22 mouse cellular contexts compared by ENCODE assay signal in the genomic region with DNA sequence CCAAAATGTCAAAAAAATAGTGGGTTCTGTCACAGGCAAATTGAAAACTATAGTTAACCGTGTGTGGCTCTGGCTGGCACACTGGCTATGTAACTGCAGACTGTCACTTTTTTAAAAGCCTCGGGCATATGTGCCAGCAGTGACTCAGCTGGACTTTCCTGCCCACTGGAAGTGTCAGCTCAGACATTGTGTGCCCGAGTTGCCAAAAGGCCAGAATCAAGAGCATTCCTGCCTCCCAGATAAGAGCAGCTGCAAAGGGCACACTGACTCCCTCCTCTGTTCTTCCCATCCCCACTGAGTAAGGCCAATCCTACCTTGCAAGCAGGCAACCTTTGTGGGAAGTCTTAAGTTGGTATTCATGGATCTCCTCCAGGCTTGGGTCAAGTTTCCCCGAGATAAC. TPM values are rescaled to one million over a fixed set of nuclear protein-coding genes. Genes with fewer than 3 reads are reported as not detected.
DNase-seq lines count a peak whose midpoint lies in the region; TF ChIP-seq lines count a peak whose summit lies in the region.
"Had no signal": no experiment of that assay in that cellular context is flagged by ENCODE, and none has a peak within 500 bp of the region (broad histone marks: within the 10 kb centered on the region; RNA-seq: fewer than 3 reads in every experiment).

No protein-coding gene starts in this region.

- no peaks in the 10 kb centered on the region for H3K27me3 ChIP-seq in myocyte (ENCODE audit: control insufficient read depth, insufficient read depth, insufficient read length)
- H3K27me3 ChIP-seq: embryonic facial prominence, embryonic 13.5 days; forebrain, embryonic 15.5 days; hindbrain, embryonic 13.5 days; limb, embryonic 13.5 days; midbrain, embryonic 12.5 days; neural tube, embryonic 13.5 days had no signal

- no peaks in the 10 kb centered on the region for H3K79me2 ChIP-seq in myocyte (ENCODE audit: control insufficient read depth, insufficient read depth)

- no peaks in the 10 kb centered on the region for H3K36me3 ChIP-seq in myocyte (ENCODE audit: control insufficient read depth, insufficient read depth)
- H3K36me3 ChIP-seq: embryonic facial prominence, embryonic 13.5 days; forebrain, embryonic 15.5 days; hindbrain, embryonic 13.5 days; limb, embryonic 13.5 days; midbrain, embryonic 12.5 days; neural tube, embryonic 13.5 days had no signal

- no peak overlapping the region for H3K4me2 ChIP-seq in myocyte (ENCODE audit: low read depth)
- H3K4me2 ChIP-seq: embryonic facial prominence, embryonic 13.5 days; forebrain, embryonic 15.5 days; hindbrain, embryonic 13.5 days; limb, embryonic 13.5 days; midbrain, embryonic 12.5 days; neural tube, embryonic 13.5 days had no signal

- DNase-seq in heart, adult 8-10 months (ENCODE audit: low spot score), result peak; percentile 17
- DNase-seq in heart, postnatal 14 days, result no peak
- DNase-seq in ovary, adult 18-20 months (ENCODE audit: low spot score), result peak; percentile 25
- no peak for DNase-seq in ovary, postnatal 36 days (ENCODE audit: low spot score)
- DNase-seq in adrenal gland, postnatal 14 days, result peak; percentile 51
- no peak for DNase-seq in right cerebral cortex, postnatal 14 days
- no peak for DNase-seq in urinary bladder, adult 18-20 months (ENCODE audit: low spot score in 2 of 2)
- DNase-seq: cerebellum, adult 9-11 months; gastrocnemius, postnatal 14 days; kidney, adult 2 months; kidney, postnatal 14 days; layer of hippocampus, postnatal 36 days; spleen, adult 18-20 months; thymus, adult 18-20 months had no signal

- no peak for TF ChIP-seq POLR2A in myocyte (IDR thresholded peaks at IDR 0.05; ENCODE audit: insufficient read length, low read depth)

- H3K4me3 ChIP-seq in myocyte, result no peak overlapping the region
- H3K4me3 ChIP-seq: embryonic facial prominence, embryonic 13.5 days; forebrain, embryonic 15.5 days; hindbrain, embryonic 13.5 days; layer of hippocampus, adult 2 months; limb, embryonic 13.5 days; midbrain, embryonic 12.5 days; neural tube, embryonic 13.5 days had no signal

- intact Hi-C loops in heart, postnatal 14 days (cut with DNase I), result no loop called here

- no peak overlapping the region for H3ac ChIP-seq in myocyte (ENCODE audit: control insufficient read depth, insufficient read length)

TF ChIP-seq in myocyte, 11 proteins besides CTCF, POLR2A, EP300 and RAD21:
- no peak for TF ChIP-seq REST (IDR thresholded peaks at IDR 0.05; ENCODE audit: insufficient read depth, insufficient read length)
- TF ChIP-seq E2F4 (IDR thresholded peaks at IDR 0.05; ENCODE audit: insufficient read depth), result no peak
- no peak for TF ChIP-seq USF1 (IDR thresholded peaks at IDR 0.05; ENCODE audit: low read depth)
- TF ChIP-seq TCF3 (IDR thresholded peaks at IDR 0.05; ENCODE audit: insufficient read length, low read depth), result no peak
- no peak for TF ChIP-seq TCF12 (IDR thresholded peaks at IDR 0.05; ENCODE audit: insufficient read depth, poor library complexity, severe bottlenecking)
- no peak for TF ChIP-seq MAX (IDR thresholded peaks at IDR 0.05; ENCODE audit: low read depth)
- peak in 2 of 3 experiments; percentile 30 to 53 for TF ChIP-seq MYOD1 (IDR thresholded peaks at IDR 0.05; ENCODE audit: control insufficient read depth in 1 of 3, insufficient read length in 2 of 3, low read depth in 2 of 3)
- TF ChIP-seq CEBPB (IDR thresholded peaks at IDR 0.05; ENCODE audit: insufficient read depth, poor library complexity, severe bottlenecking), result no peak
- peak in 1 of 3 experiments; percentile 32 for TF ChIP-seq MYOG (IDR thresholded peaks at IDR 0.05; ENCODE audit: control insufficient read depth in 1 of 3, insufficient read depth in 1 of 3, insufficient read length in 2 of 3, low read depth in 2 of 3)

RNA-seq across cellular contexts. Expression of gene Dock1, which starts 42.5 kb away (rescaled TPM):
- 10 to 100 TPM; 26.9 to 29.2 (median 27.7) TPM for total RNA-seq in heart, adult 8-10 months (2022)
- total RNA-seq in heart, postnatal 14 days (2021), result 10 to 100 TPM; 31.5 to 32.8 TPM
- total RNA-seq in adrenal gland, postnatal 14 days (2021), result 117 and 125 TPM in 2 replicates
- polyA plus RNA-seq in myocyte (2012; fragmentation: generic; extraction: Trizol), result 6.2 TPM

Comparison
In these comparisons a context has a peak if more than half of its experiments do, and no peak if none do; other contexts are left out.
1. DNase-seq: peak in heart, adult 8-10 months (single experiment), ovary, adult 18-20 months (single experiment) and adrenal gland, postnatal 14 days (single experiment); none in heart, postnatal 14 days (0 of 2), ovary, postnatal 36 days (single experiment), right cerebral cortex, postnatal 14 days (single experiment) and urinary bladder, adult 18-20 months (0 of 2).